Mouse (Mus musculus) lung, postnatal 36 days (tissue): Measurements from ENCODE around the gene Sept8.
"Not testable (repeated sequence)": the region's sequence is repeated elsewhere in the genome, so short reads cannot be mapped to it uniquely, and the experiment has no call there.

ENCODE experiments used
- DNase-seq: peaks from one replicate; pipeline ENCODE4 v3.0.0; 2022; ENCODE audit warnings: mixed read lengths

Gene Sept8

DNA sequence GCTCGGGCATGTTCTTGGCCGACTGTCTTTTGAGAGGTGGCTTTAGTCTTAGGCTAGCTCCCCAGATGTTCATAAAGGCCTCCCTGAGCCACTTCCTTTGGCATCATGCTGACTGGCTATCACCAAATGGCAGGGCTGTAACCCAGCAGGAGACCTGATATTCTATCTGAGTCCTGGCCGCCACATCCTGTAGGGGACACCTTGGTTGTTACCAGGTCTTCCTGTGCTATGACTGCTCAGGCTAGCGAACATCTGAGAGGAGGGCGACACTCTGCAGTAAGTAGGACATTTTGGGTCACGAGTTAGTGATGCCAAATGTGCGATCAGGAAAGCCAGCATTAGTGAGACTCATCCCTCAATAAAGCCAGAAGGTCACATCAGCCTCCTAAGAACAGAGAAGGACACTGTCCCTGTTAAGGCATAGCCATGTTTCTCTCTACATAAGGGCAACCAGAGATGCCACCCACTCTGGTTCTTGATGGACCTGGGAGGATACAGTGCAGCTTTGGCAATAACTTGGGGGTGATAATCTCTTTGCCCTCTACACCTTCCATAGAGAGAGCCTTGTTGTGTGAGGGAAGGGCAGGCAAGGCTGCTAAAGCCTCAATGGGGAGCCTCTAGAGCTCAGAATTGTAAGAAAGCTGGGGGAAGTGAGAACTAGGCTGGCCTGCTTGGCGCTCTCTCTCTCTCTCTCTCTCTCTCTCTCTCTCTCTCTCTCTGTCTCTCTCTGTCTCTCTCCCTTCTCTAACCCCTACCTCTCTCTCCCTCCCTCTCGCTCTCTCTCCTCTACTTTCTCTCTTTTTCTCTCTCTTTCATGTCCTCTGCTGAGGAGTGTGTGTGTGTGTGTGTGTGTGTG lies 9.6 kb downstream of the Sept8 start:
- no peak for DNase-seq

DNA sequence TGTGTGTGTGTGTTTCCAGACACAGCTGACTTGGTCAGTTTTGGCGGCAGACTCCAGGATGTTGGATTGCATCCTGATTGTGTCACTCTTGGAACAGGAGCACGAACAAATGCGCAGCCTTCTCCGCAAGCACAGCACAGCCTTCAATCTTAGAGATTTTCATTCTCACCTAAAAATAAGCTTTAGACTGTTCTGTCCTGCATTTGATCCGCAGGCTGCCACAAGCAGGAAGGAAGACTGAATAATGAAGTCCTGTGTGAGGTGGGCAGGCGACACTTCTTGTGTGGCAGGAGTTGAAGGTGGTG lies 10.1 kb downstream of the Sept8 start:
- DNase-seq = peak; percentile 79

GRCm38 (mm10) chr11:53530001-53530400 lies 10.9 kb downstream of the Sept8 start:
- no peak for DNase-seq

DNA sequence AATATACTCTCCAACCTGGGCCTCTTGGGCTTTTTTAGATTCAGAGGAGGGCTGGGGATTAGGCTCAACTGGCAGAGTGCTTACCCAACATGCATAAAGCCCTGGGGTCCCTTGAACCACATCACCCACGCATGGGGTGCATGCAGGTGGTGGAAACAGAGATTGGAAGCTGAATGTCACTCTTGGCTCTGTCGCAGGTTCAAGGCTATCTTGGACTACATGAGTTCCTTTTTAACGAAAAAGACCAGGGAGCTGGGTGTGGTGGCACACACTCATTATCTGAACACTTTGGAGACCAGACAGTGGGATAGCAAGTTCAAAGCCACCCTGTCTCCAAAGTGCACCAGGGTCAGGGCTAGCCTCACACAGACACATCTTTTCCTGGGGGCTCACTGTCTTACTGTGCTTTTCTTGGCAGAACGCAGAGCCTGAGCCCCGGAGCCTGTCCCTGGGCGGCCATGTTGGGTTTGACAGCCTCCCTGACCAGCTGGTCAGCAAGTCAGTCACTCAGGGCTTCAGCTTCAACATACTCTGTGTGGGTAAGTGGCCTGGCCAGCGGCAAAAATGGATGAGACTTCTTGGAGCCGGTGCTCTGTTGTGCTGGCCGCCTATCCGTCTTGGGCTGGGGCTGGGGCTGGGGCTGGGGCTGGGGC lies 12.6 kb downstream of the Sept8 start:
- no peak for DNase-seq

DNA sequence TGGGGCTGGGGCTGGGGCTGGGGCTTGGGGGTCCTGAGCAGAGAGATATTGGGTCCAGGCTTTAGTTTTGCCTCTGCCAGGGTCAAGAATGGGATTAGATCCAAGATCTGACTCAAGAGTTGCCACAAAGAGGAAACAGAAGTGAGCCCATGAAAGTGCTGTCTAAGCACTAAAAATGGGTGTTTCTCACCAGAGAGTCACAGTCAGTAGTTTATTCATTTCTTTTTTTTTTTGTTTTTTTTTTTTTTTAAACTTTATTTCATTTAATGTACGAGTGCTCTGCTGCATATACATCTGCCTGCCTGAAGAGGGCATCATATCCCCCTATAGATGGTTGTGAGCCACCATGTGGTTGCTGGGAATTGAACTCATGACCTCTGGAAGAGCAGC lies 13.2 kb downstream of the Sept8 start:
- no peak for DNase-seq

- no peak for DNase-seq
Measured at GRCm38 (mm10) chr11:53539002-53539491, 20.0 kb downstream of the Sept8 start.

GRCm38 (mm10) chr11:53540394-53540793 lies 21.3 kb downstream of the Sept8 start:
- no peak for DNase-seq

- no peak for DNase-seq
Measured at GRCm38 (mm10) chr11:53541222-53541621, 22.2 kb downstream of the Sept8 start.

- DNase-seq = no peak
Measured at GRCm38 (mm10) chr11:53543021-53543420, 24.0 kb downstream of the Sept8 start.

- no peak for DNase-seq
Measured at GRCm38 (mm10) chr11:53546271-53546670, 27.2 kb downstream of the Sept8 start.

DNA sequence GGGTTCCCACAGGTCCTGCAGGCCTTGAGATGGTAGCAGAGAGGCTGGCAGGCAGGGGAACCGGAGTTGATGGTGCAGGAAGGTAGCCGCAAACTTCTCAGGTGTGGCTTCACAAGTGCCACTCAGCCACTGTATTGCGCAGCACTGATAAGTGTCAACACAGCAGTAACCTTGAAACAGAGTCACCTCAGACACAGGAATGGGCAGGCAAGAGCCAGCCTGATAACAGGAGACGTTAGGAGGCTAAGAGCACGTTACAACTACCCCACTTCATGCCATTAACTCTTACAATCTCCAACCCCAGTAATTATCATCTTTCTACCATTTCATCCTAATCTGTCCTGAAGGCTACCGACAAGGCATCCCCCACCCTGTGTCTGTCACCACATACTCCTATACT lies 28.5 kb downstream of the Sept8 start:
- peak; percentile 85 for DNase-seq

- DNase-seq = no peak
Measured at GRCm38 (mm10) chr11:53548036-53548605, 29.1 kb downstream of the Sept8 start.

DNA sequence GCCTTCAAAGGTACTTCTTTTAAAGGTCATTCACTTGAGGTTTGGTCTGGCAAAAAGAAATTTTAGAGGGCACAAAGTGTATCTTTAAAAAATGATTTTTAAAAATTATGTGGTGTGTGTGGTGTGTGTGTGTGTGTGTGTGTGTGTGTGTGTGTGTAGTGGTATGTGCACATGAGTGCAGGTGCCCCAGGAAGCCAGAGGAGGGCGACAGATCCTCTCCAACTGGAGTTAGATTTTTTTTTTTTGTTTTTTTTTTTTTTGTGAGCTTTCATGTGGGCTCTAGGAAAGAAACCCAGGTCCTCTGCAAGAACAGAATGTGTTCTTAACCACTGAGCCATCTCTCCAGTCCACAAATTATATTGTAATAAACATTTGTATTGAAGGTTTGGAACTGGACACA lies 31.7 kb downstream of the Sept8 start:
- DNase-seq = no peak

GRCm38 (mm10) chr11:53551754-53552153 lies 32.7 kb downstream of the Sept8 start:
- DNase-seq = peak; percentile 42

DNA sequence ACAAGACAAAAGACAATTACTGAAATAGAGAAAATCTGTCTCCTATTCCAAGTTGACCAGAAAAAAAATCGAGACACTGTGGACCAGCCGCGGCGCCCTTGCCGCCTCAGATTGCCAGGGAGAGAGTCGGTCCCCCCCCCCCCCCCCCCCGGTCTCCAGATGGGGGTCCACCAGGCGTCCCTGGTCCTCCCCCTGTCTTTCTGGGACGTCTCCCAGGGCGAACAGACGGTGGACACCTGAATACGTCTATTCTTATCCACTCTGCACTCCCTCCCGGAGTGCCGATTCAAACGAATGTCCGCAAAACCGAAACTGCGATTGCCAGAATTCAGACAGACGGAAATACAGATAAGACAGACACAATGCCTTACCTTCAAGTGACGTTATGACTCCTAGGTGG lies 37.5 kb downstream of the Sept8 start:
- DNase-seq = not testable (repeated sequence)

- not testable (repeated sequence) for DNase-seq
Measured at GRCm38 (mm10) chr11:53557992-53558391, 38.9 kb downstream of the Sept8 start.

GRCm38 (mm10) chr11:53559980-53560379 lies 40.9 kb downstream of the Sept8 start:
- DNase-seq = not testable (repeated sequence)

GRCm38 (mm10) chr11:53561986-53562385 lies 42.9 kb downstream of the Sept8 start:
- no peak for DNase-seq

GRCm38 (mm10) chr11:53566646-53567045 lies 47.6 kb downstream of the Sept8 start:
- no peak for DNase-seq

GRCm38 (mm10) chr11:53567224-53568014 lies 48.4 kb downstream of the Sept8 start, which contains the start of gene Kif3a:
TSS of gene Kif3a (plus strand) at chr11:53567379.
- DNase-seq = peak; percentile 96

GRCm38 (mm10) chr11:53580562-53580961 lies 61.5 kb downstream of the Sept8 start:
- no peak for DNase-seq

DNA sequence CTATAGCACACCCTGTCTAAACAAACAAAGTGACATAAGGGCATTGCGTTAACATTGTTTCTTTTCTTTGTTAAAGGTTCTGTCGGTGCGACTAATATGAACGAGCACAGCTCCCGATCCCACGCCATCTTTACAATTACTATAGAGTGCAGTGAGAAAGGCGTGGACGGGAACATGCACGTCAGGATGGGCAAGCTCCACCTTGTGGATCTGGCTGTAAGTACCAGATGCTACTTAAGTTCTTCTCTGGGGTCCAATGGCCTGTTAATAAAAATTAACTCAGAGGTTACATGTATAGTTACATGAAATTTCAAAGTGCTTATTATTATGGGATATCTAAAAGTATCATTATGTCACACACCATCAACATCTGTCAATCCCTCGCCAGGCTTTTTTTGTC lies 64.1 kb downstream of the Sept8 start:
- DNase-seq = no peak

- peak; percentile 45 for DNase-seq
Measured at GRCm38 (mm10) chr11:53584849-53585248, 65.8 kb downstream of the Sept8 start.
